Mouse (Mus musculus): ENCODE data around the gene Ndrg2. TPM values are rescaled to one million over a fixed set of nuclear protein-coding genes. Genes with fewer than 3 reads are reported as not detected.
"Not testable (repeated sequence)": the region's sequence is repeated elsewhere in the genome, so short reads cannot be mapped to it uniquely, and the experiment has no call there.

Ndrg2 gene
- total RNA-seq (2021) (100 to 1,000 TPM; 223 to 343 TPM), polyA plus RNA-seq (2012; rRNA removed) (390 and 417 TPM in 2 replicates)
- long read RNA-seq, transcript Ndrg2-201 (16 exons, 2,099 nt), result major isoform, 138 of 367 reads
- long read RNA-seq, transcript Ndrg2-202 (15 exons, 2,103 nt), result minor isoform, 113 of 367 reads
- long read RNA-seq, partial matches to known transcripts, result 22 of 367 reads
- long read RNA-seq, other reads (novel, unspliced or antisense), result 94 of 367 reads

GRCm38 (mm10) chr14:51913960-51914762, at the start of gene Ndrg2:
Gene Ndrg2, minus strand, starts transcription at chr14:51914158.
- DNase-seq, result peak; percentile 85

- no peak for DNase-seq
Observed at GRCm38 (mm10) chr14:51960316-51960715, 46.4 kb upstream of the Ndrg2 start.

GRCm38 (mm10) chr14:51943336-51943735, 29.4 kb upstream of the Ndrg2 start:
- DNase-seq, result no peak

GRCm38 (mm10) chr14:51942236-51942635, 28.3 kb upstream of the Ndrg2 start:
- no peak for DNase-seq

GRCm38 (mm10) chr14:51941577-51941976, 27.6 kb upstream of the Ndrg2 start:
- peak; percentile 34 for DNase-seq

DNA sequence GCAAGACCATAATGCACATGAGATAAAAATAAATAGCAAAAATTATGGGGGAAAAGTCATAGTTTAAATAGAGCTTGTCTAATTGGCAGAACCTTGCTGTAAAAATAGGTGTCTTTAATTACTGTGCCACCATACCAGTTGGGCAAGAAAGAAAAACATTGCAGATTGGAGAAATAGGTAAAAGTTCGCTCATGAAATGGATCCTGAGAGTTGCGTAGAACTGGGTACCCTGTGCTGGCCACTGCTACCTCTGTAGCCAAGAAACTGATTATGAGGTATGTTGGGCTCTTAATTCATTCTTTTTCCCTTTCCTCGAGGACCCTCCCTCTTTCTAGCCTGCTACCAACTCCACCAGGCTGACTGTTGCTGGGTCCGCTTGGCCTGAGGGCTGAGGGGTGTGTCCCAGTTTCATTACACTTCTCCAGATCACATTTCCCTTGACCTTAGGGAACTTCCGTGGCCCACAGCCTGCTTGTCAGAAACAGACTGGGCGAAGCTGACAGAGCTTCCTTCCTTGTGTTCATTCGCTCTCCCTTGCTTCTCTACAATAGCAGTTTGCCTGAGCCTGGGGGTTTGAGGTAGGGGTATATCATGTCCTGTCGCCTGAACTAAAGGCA, 27.1 kb upstream of the Ndrg2 start:
- peak; percentile 78 for DNase-seq

- DNase-seq, result no peak
Observed at GRCm38 (mm10) chr14:51939005-51939404, 25.0 kb upstream of the Ndrg2 start.

- no peak for DNase-seq
Observed at GRCm38 (mm10) chr14:51932092-51933020, 18.4 kb upstream of the Ndrg2 start.

- DNase-seq, result peak; percentile 75
Observed at GRCm38 (mm10) chr14:51930824-51931223, 16.9 kb upstream of the Ndrg2 start.

GRCm38 (mm10) chr14:51929968-51930367, 16.0 kb upstream of the Ndrg2 start:
- DNase-seq, result no peak

GRCm38 (mm10) chr14:51929309-51929943, 15.5 kb upstream of the Ndrg2 start:
- DNase-seq, result peak; percentile 63

GRCm38 (mm10) chr14:51926930-51927329, 13.0 kb upstream of the Ndrg2 start:
- not testable (repeated sequence) for DNase-seq

- no peak for DNase-seq
Observed at GRCm38 (mm10) chr14:51923492-51923891, 9.5 kb upstream of the Ndrg2 start.

DNA sequence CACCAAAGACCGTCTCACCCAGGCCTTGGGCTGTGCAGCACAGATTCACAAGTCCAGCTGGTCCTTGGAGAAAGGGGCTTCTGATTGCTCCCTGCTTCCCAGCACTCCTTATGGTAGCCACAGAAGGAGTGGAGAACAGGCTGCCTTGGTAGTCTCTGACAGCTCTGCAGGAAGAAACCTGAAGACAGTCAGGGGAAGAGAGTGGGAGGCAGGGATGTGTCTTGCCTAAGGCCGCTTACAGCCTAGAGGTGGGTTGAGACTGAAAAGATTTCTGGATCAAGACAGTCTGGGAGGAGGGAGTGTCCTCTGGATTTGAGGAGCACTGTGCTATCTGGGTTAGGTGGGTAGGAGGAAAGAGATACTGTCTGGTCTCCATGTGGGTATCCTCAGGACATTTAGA, 9.0 kb upstream of the Ndrg2 start:
- no peak for DNase-seq

DNA sequence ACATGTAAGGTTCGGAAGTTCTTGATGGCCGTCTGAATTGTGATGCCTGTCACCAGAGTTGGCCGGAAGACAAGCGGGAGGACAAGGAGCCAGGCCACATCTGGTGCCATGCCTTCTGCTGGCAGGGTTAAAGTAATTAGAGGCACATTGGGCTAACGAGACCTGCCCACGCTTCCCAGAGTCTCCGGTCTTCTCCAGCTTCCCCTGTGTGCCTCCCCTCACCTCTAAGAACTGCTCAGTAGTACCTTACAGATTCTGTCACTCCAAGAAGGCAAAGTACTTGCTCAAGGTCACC, 8.6 kb upstream of the Ndrg2 start, which contains the start of gene Rnase13:
Gene Rnase13 (minus strand): TSS at position 203 of the 295 bp plus-strand sequence.
- DNase-seq, result no peak

DNA sequence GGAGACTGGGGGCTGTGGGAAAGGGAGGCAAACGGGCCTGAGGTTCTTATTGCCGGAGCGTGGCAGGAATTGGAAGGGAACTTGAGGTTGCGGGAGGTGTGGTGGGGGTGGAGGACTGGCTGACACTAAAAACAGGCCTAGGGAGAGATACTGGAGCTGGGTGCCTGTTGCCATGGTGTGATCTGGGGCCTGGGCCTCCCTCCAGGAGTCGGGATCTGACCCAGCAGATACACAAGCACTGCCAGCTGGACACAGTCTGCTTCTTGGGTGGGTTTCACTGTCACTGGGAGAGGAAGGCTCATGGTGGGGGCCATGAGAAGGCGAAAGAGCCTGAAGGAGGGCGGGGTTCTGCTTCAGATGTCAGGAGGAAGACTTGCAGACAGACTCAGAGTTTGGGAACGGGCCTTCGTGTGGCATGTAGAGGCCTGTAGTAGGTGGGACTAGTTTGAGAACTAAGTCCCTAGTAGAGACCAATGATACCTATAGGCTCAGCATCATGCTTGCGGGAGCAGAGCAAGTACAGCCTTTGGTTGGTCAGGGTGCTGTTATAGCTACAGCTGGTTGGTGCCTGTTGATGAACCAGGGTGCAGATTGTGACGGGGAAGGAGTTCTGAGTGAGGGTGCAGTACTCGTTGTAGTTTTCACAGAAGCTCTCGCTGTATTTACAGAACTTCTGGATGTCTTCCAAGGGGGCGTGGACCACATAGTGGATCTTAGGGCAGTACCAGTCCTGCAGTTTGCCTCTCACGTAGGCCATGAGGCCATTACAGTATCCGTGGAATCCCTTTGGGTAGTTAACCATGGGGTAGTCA, 8.0 kb upstream of the Ndrg2 start:
- no peak for DNase-seq

DNA sequence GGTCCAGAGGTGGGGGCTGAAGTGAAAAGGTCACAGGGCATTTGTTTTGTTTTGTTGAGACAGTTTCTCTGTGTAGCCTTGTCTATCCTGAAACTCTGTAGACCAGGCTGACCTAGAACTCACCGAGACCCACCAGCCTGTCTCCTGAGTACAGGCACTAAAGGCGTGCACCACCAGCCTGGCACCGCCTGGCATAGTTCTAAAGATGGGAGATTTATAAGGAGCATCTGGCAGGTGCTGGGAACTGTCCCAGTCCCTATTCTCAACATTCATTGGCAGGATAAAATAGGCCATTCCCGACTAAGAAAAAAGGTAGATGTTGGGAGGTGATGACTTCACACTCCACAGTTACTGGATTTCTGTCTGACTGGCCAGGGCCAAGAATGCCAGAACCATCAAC, 5.0 kb upstream of the Ndrg2 start:
- no peak for DNase-seq

- DNase-seq, result no peak
Observed at GRCm38 (mm10) chr14:51918125-51918524, 4.2 kb upstream of the Ndrg2 start, which contains the start of gene Tppp2. Gene Tppp2, plus strand, starts transcription at chr14:51918425.

DNA sequence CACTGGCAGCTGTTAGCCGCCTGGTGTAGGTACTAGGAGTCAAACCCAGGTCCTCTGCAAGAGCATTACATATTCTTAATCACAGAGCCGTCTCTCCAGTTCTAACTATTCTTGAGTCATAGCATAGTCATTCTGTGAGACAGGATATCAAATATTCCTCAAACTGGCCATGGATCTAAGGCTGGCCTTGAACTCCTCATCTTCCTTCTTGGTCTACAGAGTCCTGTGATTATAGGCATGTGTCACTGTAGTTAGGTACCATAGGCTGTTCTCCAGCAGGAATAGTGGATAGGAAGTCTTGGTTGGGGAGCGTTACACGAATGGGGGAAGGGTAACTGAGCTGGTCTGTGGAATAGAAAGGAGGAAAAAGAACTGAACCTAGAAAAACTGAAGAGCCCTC, 2.6 kb upstream of the Ndrg2 start:
- peak; percentile 51 for DNase-seq

DNA sequence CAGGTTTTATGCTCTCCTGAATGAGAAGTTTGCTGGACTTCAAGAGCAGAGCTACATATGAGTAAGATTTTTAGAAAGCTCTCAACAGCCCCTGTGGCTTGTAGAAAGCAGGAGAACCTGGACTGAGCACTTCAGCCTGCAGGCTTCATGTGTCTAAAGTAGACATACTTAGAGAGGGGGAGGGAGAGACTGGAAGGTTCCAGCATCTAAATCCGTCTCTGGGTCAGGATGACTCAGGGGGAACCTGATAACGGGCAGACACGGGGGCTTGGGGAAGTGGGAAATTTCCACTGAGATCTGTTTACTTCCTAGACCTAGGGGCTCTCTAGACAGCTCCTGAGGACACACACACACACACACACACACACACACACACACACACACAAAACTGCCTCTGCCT, 1.1 kb upstream of the Ndrg2 start:
- DNase-seq, result peak; percentile 61
